ENCODE assay signal across 9 mouse cellular contexts in genomic region chr6:124900801-124901480, GRCm38 (mm10). TPM values are rescaled to one million over a fixed set of nuclear protein-coding genes. Genes with fewer than 3 reads are reported as not detected.
DNase-seq lines count a peak whose midpoint lies in the region; ATAC-seq and TF ChIP-seq lines count a peak whose summit lies in the region.
"Had no signal": no experiment of that assay in that cellular context is flagged by ENCODE, and none has a peak within 500 bp of the region (broad histone marks: within the 10 kb centered on the region; RNA-seq: fewer than 3 reads in every experiment).

No protein-coding gene starts in this region.

- no peak overlapping the region for H3K4me3 ChIP-seq in hindbrain, embryonic 14.5 days (replicated peaks; ENCODE audit: low read length)
- H3K4me3 ChIP-seq in hindbrain, embryonic 16.5 days (ENCODE audit: low read length): no peak overlapping the region
- H3K4me3 ChIP-seq in spleen, adult 2 months (ENCODE audit: extremely low read depth, insufficient read depth, insufficient read length): no peak overlapping the region
- no peak overlapping the region for H3K4me3 ChIP-seq in heart, embryonic 13.5 days
- no peak overlapping the region for H3K4me3 ChIP-seq in stomach, postnatal 0 days (ENCODE audit: low read depth, low read length)

- TF ChIP-seq CTCF in spleen, adult 2 months (IDR thresholded peaks at IDR 0.05; ENCODE audit: extremely low read depth, insufficient read depth, insufficient read length, insufficient replicate concordance): no peak
- no peak for TF ChIP-seq CTCF in stomach, postnatal 0 days (IDR thresholded peaks at IDR 0.05; ENCODE audit: low read depth)

- H3K9ac ChIP-seq in hindbrain, embryonic 14.5 days: no peak overlapping the region
- no peak overlapping the region for H3K9ac ChIP-seq in hindbrain, embryonic 16.5 days (ENCODE audit: low read depth, low read length)
- 0 out of 2 replicates have a peak overlapping the region, but pooled peaks have one; percentile 28 for H3K9ac ChIP-seq in heart, embryonic 13.5 days
- H3K9ac ChIP-seq in stomach, postnatal 0 days (ENCODE audit: low read length): no peak overlapping the region

- TF ChIP-seq EP300 in stomach, postnatal 0 days (optimal IDR thresholded peaks at IDR 0.05): no peak

- DNase-seq in hindbrain, embryonic 14.5 days (ENCODE audit: low spot score): peak; percentile 29
- DNase-seq in spleen, adult 2 months (ENCODE audit: low read depth in 1 of 2, low spot score in 2 of 2): peak in 1 of 2 experiments; percentile 25
- no peak for DNase-seq in spleen, adult 18-20 months
- DNase-seq in splenic B cell, adult 2 months (ENCODE audit: low read depth, low spot score): peak; percentile 49
- DNase-seq in kidney, adult 8-10 months: no peak
- no peak for DNase-seq in stomach, postnatal 0 days (ENCODE audit: low spot score)

- H3K27ac ChIP-seq in hindbrain, embryonic 14.5 days: no peak overlapping the region; the same call in 1 of the 2 replicates
- no peak overlapping the region for H3K27ac ChIP-seq in hindbrain, embryonic 16.5 days (ENCODE audit: low read depth, low read length)
- H3K27ac ChIP-seq in spleen, adult 2 months (ENCODE audit: insufficient read depth, low read length): peak overlapping the region; percentile 42
- H3K27ac ChIP-seq in heart, embryonic 13.5 days (replicated peaks): no peak overlapping the region
- H3K27ac ChIP-seq in stomach, postnatal 0 days (replicated peaks): no peak overlapping the region

- 50% methylated on average over 10 of the region's 10 CpGs for WGBS in hindbrain, embryonic 14.5 days
- 42% methylated on average over 10 of the region's 10 CpGs for WGBS in hindbrain, embryonic 16.5 days
- 35% methylated on average over 10 of the region's 10 CpGs for WGBS in spleen, adult 2 months
- 27% methylated on average over 10 of the region's 10 CpGs for WGBS in heart, embryonic 13.5 days
- WGBS in stomach, postnatal 0 days: 62% methylated on average over 10 of the region's 10 CpGs

- H3K4me2 ChIP-seq in hindbrain, embryonic 14.5 days (replicated peaks): no peak overlapping the region
- H3K4me2 ChIP-seq in hindbrain, embryonic 16.5 days (ENCODE audit: low read length): no peak overlapping the region
- H3K4me2 ChIP-seq in heart, embryonic 13.5 days: no peak overlapping the region
- no peak overlapping the region for H3K4me2 ChIP-seq in stomach, postnatal 0 days (replicated peaks; ENCODE audit: low read depth)

- TF ChIP-seq POLR2A in spleen, adult 2 months (IDR thresholded peaks at IDR 0.05; ENCODE audit: low read depth, low read length): no peak

- no peaks in the 10 kb centered on the region for H3K36me3 ChIP-seq in hindbrain, embryonic 14.5 days (replicated peaks; ENCODE audit: control insufficient read depth, insufficient read depth)
- no peaks in the 10 kb centered on the region for H3K36me3 ChIP-seq in hindbrain, embryonic 16.5 days (ENCODE audit: control insufficient read depth, insufficient read depth, low read length)
- no peaks in the 10 kb centered on the region for H3K36me3 ChIP-seq in spleen, adult 2 months (ENCODE audit: control insufficient read depth, insufficient read depth, low read length)
- H3K36me3 ChIP-seq in heart, embryonic 13.5 days: no peaks in the 10 kb centered on the region
- H3K36me3 ChIP-seq in splenic B cell, adult 2 months (ENCODE audit: control insufficient read depth, insufficient read depth, low read length, poor library complexity, severe bottlenecking): no peaks in the 10 kb centered on the region
- no peaks in the 10 kb centered on the region for H3K36me3 ChIP-seq in stomach, postnatal 0 days (ENCODE audit: control insufficient read depth, insufficient read depth, low read length)

- peaks cover 20% of the 10 kb centered on the region for H3K4me1 ChIP-seq in hindbrain, embryonic 14.5 days (replicated peaks; ENCODE audit: control insufficient read depth, insufficient read depth, low read length)
- H3K4me1 ChIP-seq in hindbrain, embryonic 16.5 days (ENCODE audit: control insufficient read depth, insufficient read depth, low read depth, low read length): peaks cover 13% of the 10 kb centered on the region
- H3K4me1 ChIP-seq in spleen, adult 2 months (ENCODE audit: control insufficient read depth, insufficient read depth, insufficient read length): peaks cover 15% of the 10 kb centered on the region; the same call in 1 of the 2 replicates
- H3K4me1 ChIP-seq in heart, embryonic 13.5 days: peaks cover 14% of the 10 kb centered on the region
- H3K4me1 ChIP-seq in stomach, postnatal 0 days (replicated peaks; ENCODE audit: control insufficient read depth, insufficient read depth): no peaks in the 10 kb centered on the region

- ATAC-seq in hindbrain, embryonic 14.5 days (ENCODE audit: low FRiP score): no peak
- no peak for ATAC-seq in hindbrain, embryonic 16.5 days
- ATAC-seq in heart, embryonic 13.5 days (ENCODE audit: extremely low read depth, insufficient number of reproducible peaks, low FRiP score, low TSS enrichment): no peak
- no peak for ATAC-seq in stomach, postnatal 0 days (ENCODE audit: low FRiP score, low TSS enrichment)
- ATAC-seq: lung, postnatal 0 days had no signal

- no peaks in the 10 kb centered on the region for H3K27me3 ChIP-seq in hindbrain, embryonic 14.5 days (ENCODE audit: control insufficient read depth, insufficient read depth, low read length)
- H3K27me3 ChIP-seq in hindbrain, embryonic 16.5 days (replicated peaks; ENCODE audit: control insufficient read depth, insufficient read depth, low read length): no peaks in the 10 kb centered on the region
- no peaks in the 10 kb centered on the region for H3K27me3 ChIP-seq in spleen, adult 2 months (ENCODE audit: control insufficient read depth, insufficient read depth, low read length)
- H3K27me3 ChIP-seq in heart, embryonic 13.5 days (replicated peaks): no peaks in the 10 kb centered on the region
- no peaks in the 10 kb centered on the region for H3K27me3 ChIP-seq in splenic B cell, adult 2 months (ENCODE audit: control insufficient read depth, insufficient read depth, low read length, poor library complexity, severe bottlenecking)
- no peaks in the 10 kb centered on the region for H3K27me3 ChIP-seq in stomach, postnatal 0 days (ENCODE audit: control insufficient read depth, insufficient read depth, low read length)

- H3K9me3 ChIP-seq in hindbrain, embryonic 14.5 days (ENCODE audit: control insufficient read depth, low read length): no peaks in the 10 kb centered on the region
- H3K9me3 ChIP-seq in hindbrain, embryonic 16.5 days (ENCODE audit: control insufficient read depth, low read length): no peaks in the 10 kb centered on the region
- no peaks in the 10 kb centered on the region for H3K9me3 ChIP-seq in heart, embryonic 13.5 days
- no peaks in the 10 kb centered on the region for H3K9me3 ChIP-seq in stomach, postnatal 0 days (ENCODE audit: control insufficient read depth, low read length)

RNA-seq across cellular contexts. Expression of gene Lag3, which starts 10.6 kb away (rescaled TPM):
- 2.1 and 2.8 TPM in 2 replicates for polyA plus RNA-seq in hindbrain, embryonic 14.5 days (2014; fragmentation: Nextera tagmentation; extraction: Ambion mirVana)
- polyA plus RNA-seq in hindbrain, embryonic 16.5 days (2015; fragmentation: Nextera tagmentation; extraction: Ambion mirVana): 3.0 and 3.6 TPM in 2 replicates
- polyA plus RNA-seq in spleen, adult 2 months (2012; rRNA removed): 10.9 and 18.2 TPM in 2 replicates
- polyA plus RNA-seq in heart, embryonic 13.5 days (2015; fragmentation: Nextera tagmentation; extraction: Ambion mirVana): 1.0 and 1.1 TPM in 2 replicates
- 0.93 and 1.4 TPM in 2 replicates for polyA plus RNA-seq in stomach, postnatal 0 days (2015; fragmentation: Nextera tagmentation; extraction: Ambion mirVana)

RNA-seq across cellular contexts. Expression of gene Cd4, which starts 12.9 kb away (rescaled TPM):
- polyA plus RNA-seq in hindbrain, embryonic 14.5 days (2014; fragmentation: Nextera tagmentation; extraction: Ambion mirVana): 0.27 and 0.35 TPM in 2 replicates
- 0.26 and 0.27 TPM in 2 replicates for polyA plus RNA-seq in hindbrain, embryonic 16.5 days (2015; fragmentation: Nextera tagmentation; extraction: Ambion mirVana)
- polyA plus RNA-seq in spleen, adult 2 months (2012; rRNA removed): 34.2 and 35.9 TPM in 2 replicates
- not detected in 2 replicates for polyA plus RNA-seq in heart, embryonic 13.5 days (2015; fragmentation: Nextera tagmentation; extraction: Ambion mirVana)
- polyA plus RNA-seq in stomach, postnatal 0 days (2015; fragmentation: Nextera tagmentation; extraction: Ambion mirVana): 0.45 and 0.65 TPM in 2 replicates

RNA-seq across cellular contexts. Expression of gene Ptms, which starts 19.0 kb away (rescaled TPM):
- 674 and 707 TPM in 2 replicates for polyA plus RNA-seq in hindbrain, embryonic 14.5 days (2014; fragmentation: Nextera tagmentation; extraction: Ambion mirVana)
- 609 and 678 TPM in 2 replicates for polyA plus RNA-seq in hindbrain, embryonic 16.5 days (2015; fragmentation: Nextera tagmentation; extraction: Ambion mirVana)
- polyA plus RNA-seq in spleen, adult 2 months (2012; rRNA removed): 450 and 549 TPM in 2 replicates
- polyA plus RNA-seq in heart, embryonic 13.5 days (2015; fragmentation: Nextera tagmentation; extraction: Ambion mirVana): 231 and 233 TPM in 2 replicates
- polyA plus RNA-seq in stomach, postnatal 0 days (2015; fragmentation: Nextera tagmentation; extraction: Ambion mirVana): 260 and 276 TPM in 2 replicates

RNA-seq across cellular contexts. Expression of gene Mlf2, which starts 30.2 kb away (rescaled TPM):
- polyA plus RNA-seq in hindbrain, embryonic 14.5 days (2014; fragmentation: Nextera tagmentation; extraction: Ambion mirVana): 577 and 614 TPM in 2 replicates
- polyA plus RNA-seq in hindbrain, embryonic 16.5 days (2015; fragmentation: Nextera tagmentation; extraction: Ambion mirVana): 574 and 587 TPM in 2 replicates
- 125 and 140 TPM in 2 replicates for polyA plus RNA-seq in spleen, adult 2 months (2012; rRNA removed)
- polyA plus RNA-seq in heart, embryonic 13.5 days (2015; fragmentation: Nextera tagmentation; extraction: Ambion mirVana): 288 and 320 TPM in 2 replicates
- 312 and 330 TPM in 2 replicates for polyA plus RNA-seq in stomach, postnatal 0 days (2015; fragmentation: Nextera tagmentation; extraction: Ambion mirVana)

RNA-seq across cellular contexts. Expression of gene Gpr162, which starts 37.2 kb away (rescaled TPM):
- 16.6 and 17.6 TPM in 2 replicates for polyA plus RNA-seq in hindbrain, embryonic 14.5 days (2014; fragmentation: Nextera tagmentation; extraction: Ambion mirVana)
- polyA plus RNA-seq in hindbrain, embryonic 16.5 days (2015; fragmentation: Nextera tagmentation; extraction: Ambion mirVana): 30.9 and 32.9 TPM in 2 replicates
- polyA plus RNA-seq in spleen, adult 2 months (2012; rRNA removed): 2.7 and 3.0 TPM in 2 replicates
- 1.6 TPM in 2 replicates for polyA plus RNA-seq in heart, embryonic 13.5 days (2015; fragmentation: Nextera tagmentation; extraction: Ambion mirVana)
- polyA plus RNA-seq in stomach, postnatal 0 days (2015; fragmentation: Nextera tagmentation; extraction: Ambion mirVana): 0.45 and 0.87 TPM in 2 replicates

Comparison
In these comparisons a context has a peak if more than half of its experiments do, and no peak if none do; other contexts are left out.
1. DNase-seq: peak in hindbrain, embryonic 14.5 days (single experiment) and splenic B cell, adult 2 months (single experiment); none in spleen, adult 18-20 months (0 of 2), kidney, adult 8-10 months (0 of 2) and stomach, postnatal 0 days (single experiment).
2. RNA of gene Cd4, which starts 12.9 kb away (polyA plus RNA-seq): 34.2 to 35.9 TPM in spleen, adult 2 months; 0.45 to 0.65 TPM in stomach, postnatal 0 days, 0.27 to 0.35 TPM in hindbrain, embryonic 14.5 days, 0.26 to 0.27 TPM in hindbrain, embryonic 16.5 days and not detected in heart, embryonic 13.5 days; every median in the first group is over 10 times any median in the second.